Mouse (Mus musculus) ES-E14 (cell line): ENCODE results near the gene Abraxas2. TPM values are rescaled to one million over a fixed set of nuclear protein-coding genes. Genes with fewer than 3 reads are reported as not detected.

Experiments used
- DNase-seq: peaks from one replicate; pipeline ENCODE4 v3.0.0-alpha.2; 2013; ENCODE audit warnings: low read depth, low spot score
- H3K27ac ChIP-seq: 2 replicates; pipeline ENCODE4 v1.5.1; 2012; ENCODE audit warnings: low read depth, mild to moderate bottlenecking, low read length, moderate library complexity, mixed read lengths; ENCODE audit not compliant: poor library complexity, insufficient read depth, severe bottlenecking
- H3K36me3 ChIP-seq: 2 replicates; pipeline ENCODE4 v1.6.1; 2012; ENCODE audit warnings: mild to moderate bottlenecking, low read length, moderate library complexity, mixed read lengths; ENCODE audit not compliant: control insufficient read depth, poor library complexity, insufficient read depth, severe bottlenecking
- H3K4me1 ChIP-seq, 2 experiments: fragments of 150-350 bp in 1 of 2; sonication (generic) in 1 of 2; 2 replicates each; pipeline ENCODE4 v1.6.1; 2012; ENCODE audit warnings: low read length in 2 of 2, mild to moderate bottlenecking in 1 of 2, mixed read lengths in 1 of 2; ENCODE audit not compliant: control insufficient read depth in 2 of 2, insufficient read depth in 2 of 2, poor library complexity in 1 of 2
- H3K4me3 ChIP-seq, 2 experiments: fragments of 150-350 bp in 1 of 2; sonication (generic) in 1 of 2; 2 replicates each; pipeline ENCODE4 v1.5.1; 2012; ENCODE audit warnings: low read length in 2 of 2, low read depth in 1 of 2, mild to moderate bottlenecking in 1 of 2, mixed read lengths in 1 of 2; ENCODE audit not compliant: insufficient read depth in 1 of 2, poor library complexity in 1 of 2, severe bottlenecking in 1 of 2
- H3K9ac ChIP-seq: 2 replicates; pipeline ENCODE4 v1.6.1; 2012; ENCODE audit warnings: low read depth, mild to moderate bottlenecking, low read length, mixed read lengths; ENCODE audit not compliant: poor library complexity, insufficient read depth, severe bottlenecking
- H3K9me3 ChIP-seq: fragments of 150-350 bp; sonication (generic); 2 replicates; pipeline ENCODE4 v1.6.1; 2012; ENCODE audit warnings: low read depth, mild to moderate bottlenecking, low read length; ENCODE audit not compliant: control insufficient read depth, insufficient read depth
- CHD2 ChIP-seq: IDR thresholded peaks from 2 replicates; pipeline ENCODE4 v1.6.1; 2014; ENCODE audit warnings: mild to moderate bottlenecking, low read depth, low read length, inconsistent platforms
- HCFC1 ChIP-seq: IDR thresholded peaks from 2 replicates; pipeline ENCODE4 v1.6.1; 2012; ENCODE audit warnings: low read length, inconsistent platforms, borderline replicate concordance; ENCODE audit not compliant: insufficient read depth
- MAFK ChIP-seq: IDR thresholded peaks from 2 replicates; pipeline ENCODE4 v1.6.1; 2014; ENCODE audit warnings: mild to moderate bottlenecking, low read depth, low read length, inconsistent platforms; ENCODE audit not compliant: insufficient read depth
- ZC3H11A ChIP-seq: IDR thresholded peaks from 2 replicates; pipeline ENCODE4 v1.6.1; 2012; ENCODE audit warnings: low read depth, mild to moderate bottlenecking, inconsistent platforms, low read length, borderline replicate concordance
- ZNF384 ChIP-seq: IDR thresholded peaks from 2 replicates; pipeline ENCODE4 v1.6.1; 2012; ENCODE audit warnings: low read depth, low read length, inconsistent platforms
- in situ Hi-C, 2 experiments: fragments of 600-800 bp; cut with MboI; formaldehyde crosslinking; loops; one replicate each; pipeline ENCODE4 v1.15.1; 2025; ENCODE audit warnings: low sequenced_read_pairs in 2 of 2, inconsistent platforms in 1 of 2; ENCODE audit not compliant: unreplicated experiment in 2 of 2
- total RNA-seq: library from RNA; depleted of rRNA; stranded (reverse); fragments of 300-350 nt; gene quantifications from 2 replicates; pipeline ENCODE4 v1.2.3, GENCODE M21; 2012

Abraxas2 gene
- total RNA-seq, 1 experiment, result 20.5 TPM

GRCm38 (mm10) chr7:132880276-132880675 is 21.3 kb downstream of the Abraxas2 start:
- H3K27ac ChIP-seq, result no peak overlapping the region
- no peak for DNase-seq
- H3K4me1 ChIP-seq, result no peaks in the 10 kb centered on the region
- in situ Hi-C loops, result loop anchor here (25.0 kb wide), 2 partner anchors 218 to 643 kb away; no protein-coding TSS in a partner anchor
- no peak overlapping the region for H3K9ac ChIP-seq
- TF ChIP-seq ZNF384 (no peak), ZC3H11A (no peak), HCFC1 (no peak), CHD2 (no peak), MAFK (no peak)
- H3K36me3 ChIP-seq, result peaks cover 33% of the 10 kb centered on the region
- H3K4me3 ChIP-seq, result no peak overlapping the region
- no peaks in the 10 kb centered on the region for H3K9me3 ChIP-seq

- no peak for DNase-seq
- TF ChIP-seq CHD2, result no peak
- H3K9ac ChIP-seq, result no peak overlapping the region
- no peak overlapping the region for H3K4me3 ChIP-seq
- no peaks in the 10 kb centered on the region for H3K4me1 ChIP-seq
- in situ Hi-C loops, result loop anchor here (25.0 kb wide), 2 partner anchors 220 to 645 kb away; no protein-coding TSS in a partner anchor
- no peaks in the 10 kb centered on the region for H3K9me3 ChIP-seq
- peaks cover 22% of the 10 kb centered on the region for H3K36me3 ChIP-seq
- no peak overlapping the region for H3K27ac ChIP-seq
These were observed 23.3 kb downstream of the Abraxas2 start for GRCm38 (mm10) chr7:132882343-132882742.

- H3K4me1 ChIP-seq, result no peaks in the 10 kb centered on the region
- no peak overlapping the region for H3K9ac ChIP-seq
- no peak for DNase-seq
- no peak overlapping the region for H3K4me3 ChIP-seq
- no peak for TF ChIP-seq MAFK
- no peak for TF ChIP-seq HCFC1
- TF ChIP-seq ZC3H11A, result no peak
- TF ChIP-seq ZNF384, result no peak
- no peak for TF ChIP-seq CHD2
- in situ Hi-C loops, result loop anchor here (25.0 kb wide), 2 partner anchors 222 to 647 kb away; no protein-coding TSS in a partner anchor
- H3K27ac ChIP-seq, result no peak overlapping the region
- H3K9me3 ChIP-seq, result no peaks in the 10 kb centered on the region
- peaks cover 15% of the 10 kb centered on the region; the same call in 1 of the 2 replicates for H3K36me3 ChIP-seq
These were observed 25.0 kb downstream of the Abraxas2 start for GRCm38 (mm10) chr7:132884031-132884430.

- TF ChIP-seq CHD2 (no peak), ZC3H11A (no peak), ZNF384 (no peak), MAFK (no peak), HCFC1 (no peak)
- Histone ChIP-seq H3K9me3 (no peaks in the 10 kb centered on the region), H3K9ac (no peak overlapping the region), H3K4me3 (no peak overlapping the region), H3K4me1 (no peaks in the 10 kb centered on the region), H3K36me3 (peaks cover 10% of the 10 kb centered on the region; the same call in 1 of the 2 replicates), H3K27ac (no peak overlapping the region)
- no peak for DNase-seq
- in situ Hi-C loops, result loop anchor here (25.0 kb wide), 2 partner anchors 225 to 650 kb away; no protein-coding TSS in a partner anchor
These were observed 28.2 kb downstream of the Abraxas2 start for GRCm38 (mm10) chr7:132887019-132887804.

- H3K9ac ChIP-seq, result no peak overlapping the region
- peaks cover 7% of the 10 kb centered on the region; the same call in 1 of the 2 replicates for H3K36me3 ChIP-seq
- in situ Hi-C loops, result loop anchor here (25.0 kb wide), 2 partner anchors 226 to 651 kb away; no protein-coding TSS in a partner anchor
- no peak overlapping the region for H3K4me3 ChIP-seq
- H3K4me1 ChIP-seq, result no peaks in the 10 kb centered on the region
- no peaks in the 10 kb centered on the region for H3K9me3 ChIP-seq
- DNase-seq, result no peak
- TF ChIP-seq ZNF384, result no peak
- no peak for TF ChIP-seq HCFC1
- no peak for TF ChIP-seq MAFK
- no peak for TF ChIP-seq CHD2
- no peak overlapping the region for H3K27ac ChIP-seq
These were observed 29.0 kb downstream of the Abraxas2 start for GRCm38 (mm10) chr7:132888052-132888451.
